Mouse (Mus musculus): ENCODE data around the gene Tbc1d30. TPM values are rescaled to one million over a fixed set of nuclear protein-coding genes. Genes with fewer than 3 reads are reported as not detected.

The Tbc1d30 gene
- total and polyA plus RNA-seq, 2 experiments from 2014 or later: 1.1 to 14.7 TPM

DNA sequence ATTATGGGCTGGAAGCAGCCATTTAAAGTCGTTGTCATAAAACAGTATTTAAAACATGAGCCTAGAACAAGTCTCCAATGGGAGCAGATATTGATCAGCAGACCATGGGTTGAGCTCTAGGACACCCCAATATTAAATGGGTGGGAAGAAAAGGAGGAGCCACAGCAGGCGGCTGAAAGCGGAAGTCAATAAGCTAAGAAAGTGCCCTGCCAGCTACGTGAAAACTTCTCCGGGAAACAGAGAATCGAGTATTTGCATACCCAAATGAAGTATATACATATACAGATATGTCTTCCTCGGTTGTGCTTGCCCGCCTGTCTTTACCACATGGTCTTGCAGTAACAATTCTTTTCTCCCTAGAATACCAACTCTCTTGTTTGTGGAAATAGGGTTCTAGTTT lies 96.7 kb downstream of the Tbc1d30 start:
- Histone ChIP-seq H3K27me3 (ENCODE audit: control insufficient read depth, insufficient read depth, low read length) (no peaks in the 10 kb centered on the region), H3K4me3 (ENCODE audit: low read depth, low read length) (no peak overlapping the region), H3K4me2 (ENCODE audit: low read depth, low read length) (no peak overlapping the region), H3K4me1 (ENCODE audit: control insufficient read depth, insufficient read depth) (peaks cover 7% of the 10 kb centered on the region), H3K9ac (replicated peaks; ENCODE audit: low read depth, low read length) (no peak overlapping the region), H3K36me3 (replicated peaks; ENCODE audit: control insufficient read depth, insufficient read depth, low read length) (no peaks in the 10 kb centered on the region), H3K27ac (ENCODE audit: low read depth) (no peak overlapping the region), H3K9me3 (replicated peaks; ENCODE audit: control insufficient read depth, low read length) (no peaks in the 10 kb centered on the region)
- WGBS: 85% methylated on average over 8 of the region's 8 CpGs
- no peak for TF ChIP-seq CTCF (IDR thresholded peaks at IDR 0.05; ENCODE audit: low read depth)
- no peak for TF ChIP-seq EP300 (IDR thresholded peaks at IDR 0.05; ENCODE audit: low read depth)
- DNase-seq (ENCODE audit: low spot score) (no peak), ATAC-seq (ENCODE audit: insufficient read depth, low read depth) (no peak)

- Histone ChIP-seq H3K27me3 (ENCODE audit: control insufficient read depth, insufficient read depth, low read length) (no peaks in the 10 kb centered on the region), H3K4me3 (ENCODE audit: low read depth, low read length) (no peak overlapping the region), H3K4me1 (ENCODE audit: control insufficient read depth, insufficient read depth) (peaks cover 7% of the 10 kb centered on the region), H3K27ac (ENCODE audit: low read depth) (no peak overlapping the region), H3K4me2 (ENCODE audit: low read depth, low read length) (no peak overlapping the region), H3K9ac (replicated peaks; ENCODE audit: low read depth, low read length) (no peak overlapping the region), H3K9me3 (replicated peaks; ENCODE audit: control insufficient read depth, low read length) (no peaks in the 10 kb centered on the region), H3K36me3 (replicated peaks; ENCODE audit: control insufficient read depth, insufficient read depth, low read length) (no peaks in the 10 kb centered on the region)
- 0 out of 2 replicates have a peak, but pooled peaks have one; percentile 38 for ATAC-seq (ENCODE audit: insufficient read depth, low read depth)
- peak; percentile 69 for TF ChIP-seq CTCF (IDR thresholded peaks at IDR 0.05; ENCODE audit: low read depth)
- no peak for TF ChIP-seq EP300 (IDR thresholded peaks at IDR 0.05; ENCODE audit: low read depth)
- 68% methylated on average over 7 of the region's 7 CpGs for WGBS
- DNase-seq (ENCODE audit: low spot score): peak; percentile 30
These were observed 98.3 kb downstream of the Tbc1d30 start for GRCm38 (mm10) chr10:121252781-121253180.

- 0 out of 2 replicates have a peak overlapping the region, but pooled peaks have one; percentile 17 for H3K4me2 ChIP-seq (ENCODE audit: low read depth, low read length)
- DNase-seq (ENCODE audit: low spot score): no peak
- ATAC-seq (ENCODE audit: insufficient read depth, low read depth): no peak
These were observed 99.9 kb downstream of the Tbc1d30 start for GRCm38 (mm10) chr10:121251191-121251590.

DNA sequence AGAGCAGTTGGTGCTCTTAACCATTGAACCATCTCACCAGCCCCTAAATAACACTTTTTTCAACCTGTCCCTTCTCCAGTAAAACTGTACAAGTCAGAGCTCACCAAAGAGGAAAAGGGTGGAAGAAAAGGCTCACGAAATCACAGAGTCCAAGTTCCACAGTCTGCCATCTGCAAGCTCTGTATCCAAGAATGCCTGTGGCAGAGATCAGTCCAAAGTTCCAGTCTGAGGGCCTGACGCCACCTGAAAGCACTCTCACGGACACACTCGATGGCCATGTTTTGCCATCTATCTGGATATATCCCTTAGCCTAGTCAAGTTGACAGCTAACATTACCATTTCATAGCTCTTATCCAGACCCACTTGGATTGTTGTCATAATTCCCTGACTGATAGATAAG lies 101.3 kb downstream of the Tbc1d30 start:
- H3K4me3 ChIP-seq (ENCODE audit: low read depth, low read length): no peak overlapping the region
- ATAC-seq (ENCODE audit: insufficient read depth, low read depth) (no peak), DNase-seq (ENCODE audit: low spot score) (no peak)
- no peak for TF ChIP-seq EP300 (IDR thresholded peaks at IDR 0.05; ENCODE audit: low read depth)
- no peak for TF ChIP-seq CTCF (IDR thresholded peaks at IDR 0.05; ENCODE audit: low read depth)
- WGBS: 37% methylated on average over 4 of the region's 4 CpGs
- H3K36me3 ChIP-seq (replicated peaks; ENCODE audit: control insufficient read depth, insufficient read depth, low read length): no peaks in the 10 kb centered on the region
- no peak overlapping the region for H3K9ac ChIP-seq (replicated peaks; ENCODE audit: low read depth, low read length)
- H3K27me3 ChIP-seq (ENCODE audit: control insufficient read depth, insufficient read depth, low read length): no peaks in the 10 kb centered on the region
- H3K27ac ChIP-seq (ENCODE audit: low read depth): no peak overlapping the region
- H3K9me3 ChIP-seq (replicated peaks; ENCODE audit: control insufficient read depth, low read length): no peaks in the 10 kb centered on the region
- no peak overlapping the region for H3K4me2 ChIP-seq (ENCODE audit: low read depth, low read length)
- peaks cover 7% of the 10 kb centered on the region for H3K4me1 ChIP-seq (ENCODE audit: control insufficient read depth, insufficient read depth)

More at GRCm38 (mm10) chr10:121251191-121251590, 99.9 kb downstream of the Tbc1d30 start:
- no peak overlapping the region for H3K4me3 ChIP-seq (ENCODE audit: low read depth, low read length)
- 63% methylated on average over 8 of the region's 8 CpGs for WGBS
- H3K9ac ChIP-seq (replicated peaks; ENCODE audit: low read depth, low read length): no peak overlapping the region
- TF ChIP-seq EP300 (IDR thresholded peaks at IDR 0.05; ENCODE audit: low read depth): no peak
- TF ChIP-seq CTCF (IDR thresholded peaks at IDR 0.05; ENCODE audit: low read depth): no peak
- H3K27ac ChIP-seq (ENCODE audit: low read depth): peak overlapping the region; percentile 37; the same call in 1 of the 2 replicates
- H3K9me3 ChIP-seq (replicated peaks; ENCODE audit: control insufficient read depth, low read length): no peaks in the 10 kb centered on the region
- H3K36me3 ChIP-seq (replicated peaks; ENCODE audit: control insufficient read depth, insufficient read depth, low read length): no peaks in the 10 kb centered on the region
- peaks cover 7% of the 10 kb centered on the region for H3K4me1 ChIP-seq (ENCODE audit: control insufficient read depth, insufficient read depth)
- no peaks in the 10 kb centered on the region for H3K27me3 ChIP-seq (ENCODE audit: control insufficient read depth, insufficient read depth, low read length)

DNA sequence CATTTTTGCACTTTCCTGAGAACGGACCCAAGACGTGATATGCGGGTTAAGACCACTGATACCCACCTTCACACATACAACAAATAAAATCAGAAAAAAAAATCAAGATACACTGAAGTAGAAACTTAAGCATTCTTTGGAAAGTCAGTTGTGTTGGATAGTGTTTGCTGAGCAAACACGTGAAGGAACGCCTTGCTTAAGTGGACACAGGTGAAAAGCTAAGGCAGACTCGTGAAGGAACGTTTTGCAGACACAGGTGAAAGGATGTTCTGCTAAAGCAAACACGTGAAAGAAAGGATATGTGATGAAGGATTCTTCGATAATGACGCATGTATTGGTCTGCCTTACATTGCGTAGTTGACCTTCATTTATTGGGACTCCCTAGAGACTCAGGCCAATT lies 103.5 kb downstream of the Tbc1d30 start:
- no peak for ATAC-seq (ENCODE audit: insufficient read depth, low read depth)
- 0 out of 2 replicates have a peak overlapping the region, but pooled peaks have one; percentile 36 for H3K27ac ChIP-seq (ENCODE audit: low read depth)
- no peak overlapping the region for H3K4me3 ChIP-seq (ENCODE audit: low read depth, low read length)
- no peaks in the 10 kb centered on the region for H3K9me3 ChIP-seq (replicated peaks; ENCODE audit: control insufficient read depth, low read length)
- H3K27me3 ChIP-seq (ENCODE audit: control insufficient read depth, insufficient read depth, low read length): no peaks in the 10 kb centered on the region
- H3K36me3 ChIP-seq (replicated peaks; ENCODE audit: control insufficient read depth, insufficient read depth, low read length): no peaks in the 10 kb centered on the region
- no peak overlapping the region for H3K9ac ChIP-seq (replicated peaks; ENCODE audit: low read depth, low read length)
- no peak for DNase-seq (ENCODE audit: low spot score)
- 90% methylated on average over 11 of the region's 11 CpGs for WGBS
- H3K4me2 ChIP-seq (ENCODE audit: low read depth, low read length): no peak overlapping the region
- H3K4me1 ChIP-seq (ENCODE audit: control insufficient read depth, insufficient read depth): peaks cover 7% of the 10 kb centered on the region
- TF ChIP-seq CTCF (IDR thresholded peaks at IDR 0.05; ENCODE audit: low read depth) (no peak), EP300 (IDR thresholded peaks at IDR 0.05; ENCODE audit: low read depth) (no peak)

- Histone ChIP-seq H3K9ac (replicated peaks; ENCODE audit: low read depth, low read length) (no peak overlapping the region), H3K4me1 (ENCODE audit: control insufficient read depth, insufficient read depth) (peaks cover 7% of the 10 kb centered on the region), H3K4me2 (ENCODE audit: low read depth, low read length) (no peak overlapping the region), H3K27me3 (ENCODE audit: control insufficient read depth, insufficient read depth, low read length) (no peaks in the 10 kb centered on the region), H3K4me3 (ENCODE audit: low read depth, low read length) (no peak overlapping the region), H3K27ac (ENCODE audit: low read depth) (0 out of 2 replicates have a peak overlapping the region, but pooled peaks have one; percentile 36), H3K9me3 (replicated peaks; ENCODE audit: control insufficient read depth, low read length) (no peaks in the 10 kb centered on the region), H3K36me3 (replicated peaks; ENCODE audit: control insufficient read depth, insufficient read depth, low read length) (no peaks in the 10 kb centered on the region)
- TF ChIP-seq CTCF (IDR thresholded peaks at IDR 0.05; ENCODE audit: low read depth): no peak
- peak; percentile 91 for TF ChIP-seq EP300 (IDR thresholded peaks at IDR 0.05; ENCODE audit: low read depth)
- DNase-seq (ENCODE audit: low spot score) (peak; percentile 90), ATAC-seq (ENCODE audit: insufficient read depth, low read depth) (peak; percentile 92)
- 30% methylated on average over 21 of the region's 21 CpGs for WGBS
These were observed 104.1 kb downstream of the Tbc1d30 start for GRCm38 (mm10) chr10:121246971-121247370.
